Mouse (Mus musculus): Measurements from ENCODE around the gene Rb1.

DNA sequence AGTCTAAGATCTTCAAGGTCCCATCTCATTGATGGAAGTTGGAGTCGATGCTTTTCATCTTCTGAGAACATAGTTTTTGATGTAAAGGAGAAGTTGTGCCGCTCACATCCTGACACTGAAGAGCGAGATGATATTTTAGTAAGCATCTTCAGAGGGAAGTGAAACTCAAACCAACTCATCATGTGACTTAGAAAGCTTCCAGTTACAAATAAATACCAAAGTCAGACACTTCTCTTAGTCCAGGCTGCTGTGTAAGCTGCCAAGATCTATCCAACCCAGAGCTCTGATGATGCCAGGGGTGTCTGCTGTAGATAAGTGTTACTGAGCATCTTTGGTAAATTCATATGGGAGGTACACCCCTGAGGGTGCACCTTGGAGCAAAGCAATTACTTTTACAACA lies 8.3 kb upstream of the Rb1 start:
- TF ChIP-seq EP300 (IDR thresholded peaks at IDR 0.05; ENCODE audit: insufficient read depth, low read depth, low read length) (no peak), POLR2A (IDR thresholded peaks at IDR 0.05; ENCODE audit: insufficient read depth, low read length) (no peak)
